Mouse (Mus musculus) intestine, embryonic 14.5 days (tissue): ENCODE measurements at regions not wholly inside any gene's neighbourhood (a gene's known extent, or its start where the extent isn't known, plus 50 kb on each side); places are given as distances from the start of the nearest gene placed in this dataset.

Experiments used
- ATAC-seq: fragments of 200-750 bp; cut with Nextera tagmentation; replicated peaks from 2 replicates; pipeline ENCODE4 v1.8.0; 2017; ENCODE audit warnings: low read depth, moderate number of reproducible peaks, moderate TSS enrichment, moderate library complexity; ENCODE audit not compliant: low FRiP score, low TSS enrichment
- DNase-seq: peaks from one replicate; pipeline ENCODE4 v3.0.0-alpha.2; 2018; ENCODE audit warnings: low spot score
- H3K27ac ChIP-seq: fragments of 300-500 bp; sonication (generic); 2 replicates; pipeline ENCODE4 v1.5.1; 2014; ENCODE audit warnings: low read depth, mild to moderate bottlenecking, control low read depth
- H3K27me3 ChIP-seq: fragments of 300-500 bp; sonication (generic); replicated peaks from 2 replicates; pipeline ENCODE4 v1.6.1; 2014; ENCODE audit warnings: low read length, control low read depth; ENCODE audit not compliant: control insufficient read depth, insufficient read depth
- H3K36me3 ChIP-seq: fragments of 300-500 bp; sonication (generic); 2 replicates; pipeline ENCODE4 v1.6.1; 2014; ENCODE audit warnings: low read length, control low read depth; ENCODE audit not compliant: control insufficient read depth, insufficient read depth
- H3K4me1 ChIP-seq: fragments of 300-500 bp; sonication (generic); replicated peaks from 2 replicates; pipeline ENCODE4 v1.6.1; 2014; ENCODE audit warnings: low read length, control low read depth, mixed read lengths; ENCODE audit not compliant: control insufficient read depth, insufficient read depth
- H3K4me2 ChIP-seq: fragments of 300-500 bp; sonication (generic); 2 replicates; pipeline ENCODE4 v1.6.1; 2014; ENCODE audit warnings: low read length
- H3K4me3 ChIP-seq: fragments of 300-500 bp; sonication (generic); 2 replicates; pipeline ENCODE4 v1.5.1; 2014; ENCODE audit warnings: low read depth, low read length, control low read depth, mixed read lengths
- H3K9ac ChIP-seq: fragments of 300-500 bp; sonication (generic); 2 replicates; pipeline ENCODE4 v1.6.1; 2014; ENCODE audit warnings: mild to moderate bottlenecking, low read length
- H3K9me3 ChIP-seq: fragments of 300-500 bp; sonication (generic); 2 replicates; pipeline ENCODE4 v1.6.1; 2016; ENCODE audit warnings: low read length, control low read depth; ENCODE audit not compliant: control insufficient read depth
- WGBS: fragments of 180-500 bp; shearing (Covaris S2); extraction: QIAGEN DNeasy Blood & Tissue Kit; methylation state at CpG from one replicate; pipeline ENCODE4 v1.1.7; 2014; 5-methylcytosine and 5-hydroxymethylcytosine counted together

GRCm38 (mm10) chr16:30790551-30791001 is 191.1 kb downstream of the Fam43a start:
- no peaks in the 10 kb centered on the region for H3K9me3 ChIP-seq
- WGBS = 2% methylated on average over 4 of the region's 4 CpGs
- peaks cover 25% of the 10 kb centered on the region for H3K4me1 ChIP-seq
- DNase-seq = peak; percentile 70
- peak; percentile 63 for ATAC-seq
- peak overlapping the region; percentile 79 for H3K27ac ChIP-seq
- H3K4me3 ChIP-seq = no peak overlapping the region
- H3K4me2 ChIP-seq = peak overlapping the region; percentile 7; the same call in 1 of the 2 replicates
- H3K36me3 ChIP-seq = no peaks in the 10 kb centered on the region
- no peaks in the 10 kb centered on the region for H3K27me3 ChIP-seq
- H3K9ac ChIP-seq = no peak overlapping the region

GRCm38 (mm10) chr16:30791048-30791855 is 191.7 kb downstream of the Fam43a start:
- Histone ChIP-seq H3K9ac (no peak overlapping the region), H3K9me3 (no peaks in the 10 kb centered on the region), H3K4me3 (no peak overlapping the region), H3K27me3 (no peaks in the 10 kb centered on the region), H3K36me3 (no peaks in the 10 kb centered on the region), H3K27ac (no peak overlapping the region), H3K4me2 (0 out of 2 replicates have a peak overlapping the region, but pooled peaks have one; percentile 3), H3K4me1 (peaks cover 29% of the 10 kb centered on the region)
- DNase-seq = peak; percentile 51
- no peak; the same call in 1 of the 2 replicates for ATAC-seq
- WGBS = 54% methylated on average over 10 of the region's 10 CpGs

- DNase-seq (peak; percentile 52), ATAC-seq (no peak)
- no peak overlapping the region for H3K9ac ChIP-seq
- WGBS = 76% methylated on average over 11 of the region's 11 CpGs
- H3K4me2 ChIP-seq = no peak overlapping the region
- H3K27ac ChIP-seq = no peak overlapping the region
- H3K4me3 ChIP-seq = no peak overlapping the region
- no peaks in the 10 kb centered on the region for H3K36me3 ChIP-seq
- no peaks in the 10 kb centered on the region for H3K27me3 ChIP-seq
- H3K9me3 ChIP-seq = no peaks in the 10 kb centered on the region
- peaks cover 29% of the 10 kb centered on the region for H3K4me1 ChIP-seq
Measured at GRCm38 (mm10) chr16:30792738-30793377, 193.3 kb downstream of the Fam43a start.

- 61% methylated on average over 9 of the region's 9 CpGs for WGBS
- peaks cover 33% of the 10 kb centered on the region for H3K4me1 ChIP-seq
- no peaks in the 10 kb centered on the region for H3K27me3 ChIP-seq
- H3K36me3 ChIP-seq = no peaks in the 10 kb centered on the region
- no peak overlapping the region for H3K27ac ChIP-seq
- H3K4me2 ChIP-seq = no peak overlapping the region
- no peaks in the 10 kb centered on the region for H3K9me3 ChIP-seq
- no peak overlapping the region for H3K9ac ChIP-seq
- no peak overlapping the region for H3K4me3 ChIP-seq
- ATAC-seq (no peak), DNase-seq (peak; percentile 50)
Measured at GRCm38 (mm10) chr16:30793378-30793753, 193.8 kb downstream of the Fam43a start.

DNA sequence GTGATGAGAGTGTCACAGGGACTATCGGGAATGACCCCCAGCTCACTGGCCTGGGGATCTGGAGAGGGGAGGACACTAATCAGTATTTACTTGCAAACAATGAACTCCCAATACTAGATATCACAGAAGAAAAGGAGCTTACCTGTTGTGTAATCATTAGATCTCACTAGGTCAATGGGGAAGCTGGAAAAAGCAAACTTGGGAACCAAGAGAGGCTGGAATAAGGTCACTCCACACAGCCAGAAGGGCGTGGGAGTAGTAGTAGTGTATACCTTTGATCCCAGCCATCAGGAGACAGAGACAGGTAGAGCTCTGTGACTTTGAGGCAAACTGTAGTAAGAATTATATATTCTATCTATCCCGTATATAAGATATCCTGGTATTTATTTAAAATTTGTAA is 194.3 kb downstream of the Fam43a start:
- whole genome bisulfite sequencing = 91% methylated on average over 3 of the region's 3 CpGs
- Histone ChIP-seq H3K4me1 (peaks cover 35% of the 10 kb centered on the region), H3K9me3 (no peaks in the 10 kb centered on the region), H3K4me3 (no peak overlapping the region), H3K9ac (no peak overlapping the region), H3K27me3 (no peaks in the 10 kb centered on the region), H3K36me3 (no peaks in the 10 kb centered on the region), H3K4me2 (no peak overlapping the region), H3K27ac (no peak overlapping the region)
- DNase-seq (no peak), ATAC-seq (no peak)

- DNase-seq = peak; percentile 50
Measured at GRCm38 (mm10) chr16:30795501-30795904, 196.0 kb downstream of the Fam43a start.

DNA sequence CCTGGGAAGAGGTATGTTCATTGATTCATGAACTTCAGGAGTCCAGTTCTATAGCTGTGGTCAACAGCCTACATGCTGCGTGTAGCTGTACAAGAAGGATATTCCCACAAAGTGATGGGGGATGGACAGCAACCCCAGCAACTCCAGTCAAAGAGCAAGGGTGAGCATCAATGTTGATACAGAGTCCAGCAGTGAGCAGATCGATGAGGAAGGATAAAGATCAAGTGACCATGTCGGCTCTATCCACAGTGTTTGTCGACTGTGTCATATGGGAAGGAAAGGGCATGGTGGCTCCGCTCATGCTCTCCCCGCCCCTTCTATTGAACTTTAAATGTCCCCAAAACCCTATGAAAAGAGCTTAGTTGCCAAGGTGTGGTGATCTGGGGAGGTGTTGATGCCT is 196.6 kb downstream of the Fam43a start:
- Histone ChIP-seq H3K4me2 (no peak overlapping the region), H3K4me3 (no peak overlapping the region), H3K9me3 (no peaks in the 10 kb centered on the region), H3K27ac (no peak overlapping the region), H3K36me3 (no peaks in the 10 kb centered on the region), H3K4me1 (peaks cover 24% of the 10 kb centered on the region), H3K27me3 (no peaks in the 10 kb centered on the region), H3K9ac (no peak overlapping the region)
- WGBS = 91% methylated on average over 6 of the region's 6 CpGs
- ATAC-seq (no peak), DNase-seq (peak; percentile 48)

More at GRCm38 (mm10) chr16:30795501-30795904, 196.0 kb downstream of the Fam43a start:
- no peaks in the 10 kb centered on the region for H3K36me3 ChIP-seq
- H3K4me3 ChIP-seq = no peak overlapping the region
- H3K9me3 ChIP-seq = no peaks in the 10 kb centered on the region
- no peaks in the 10 kb centered on the region for H3K27me3 ChIP-seq
- H3K9ac ChIP-seq = no peak overlapping the region
- WGBS = 52% methylated on average over 5 of the region's 5 CpGs
- H3K27ac ChIP-seq = no peak overlapping the region
- peak; percentile 40; the same call in 1 of the 2 replicates for ATAC-seq
- peaks cover 29% of the 10 kb centered on the region for H3K4me1 ChIP-seq
- no peak overlapping the region for H3K4me2 ChIP-seq

- no peak overlapping the region for H3K27ac ChIP-seq
- peak; percentile 50 for DNase-seq
Measured at GRCm38 (mm10) chr16:30797006-30797405, 197.5 kb downstream of the Fam43a start.

More at GRCm38 (mm10) chr16:30797006-30797405, 197.5 kb downstream of the Fam43a start:
- no peaks in the 10 kb centered on the region for H3K27me3 ChIP-seq
- no peak overlapping the region for H3K4me3 ChIP-seq
- ATAC-seq = no peak
- H3K9me3 ChIP-seq = no peaks in the 10 kb centered on the region
- no peaks in the 10 kb centered on the region for H3K36me3 ChIP-seq
- no peak overlapping the region for H3K4me2 ChIP-seq
- 95% methylated on average over 3 of the region's 3 CpGs for WGBS
- no peak overlapping the region for H3K9ac ChIP-seq
- peaks cover 18% of the 10 kb centered on the region for H3K4me1 ChIP-seq
